Mouse (Mus musculus): ENCODE measurements around the gene Bcl11a. TPM values are rescaled to one million over a fixed set of nuclear protein-coding genes. Genes with fewer than 3 reads are reported as not detected.

The Bcl11a gene
- polyA plus RNA-seq, 1 experiment = 4.9 TPM

- Histone ChIP-seq H3K9me3 (ENCODE audit: control insufficient read depth, low read length) (no peaks in the 10 kb centered on the region), H3K36me3 (ENCODE audit: control insufficient read depth) (peaks cover 93% of the 10 kb centered on the region), H3K4me1 (ENCODE audit: control insufficient read depth) (peaks cover 17% of the 10 kb centered on the region), H3K4me3 (replicated peaks) (no peak overlapping the region), H3K27me3 (ENCODE audit: control insufficient read depth) (no peaks in the 10 kb centered on the region)
- TF ChIP-seq GATA1 (IDR thresholded peaks at IDR 0.05; ENCODE audit: low read length) = no peak
- no peak for TF ChIP-seq TAL1 (IDR thresholded peaks at IDR 0.05; ENCODE audit: low read length)
Observed at GRCm38 (mm10) chr11:24164065-24164464, 86.2 kb downstream of the Bcl11a start.

DNA sequence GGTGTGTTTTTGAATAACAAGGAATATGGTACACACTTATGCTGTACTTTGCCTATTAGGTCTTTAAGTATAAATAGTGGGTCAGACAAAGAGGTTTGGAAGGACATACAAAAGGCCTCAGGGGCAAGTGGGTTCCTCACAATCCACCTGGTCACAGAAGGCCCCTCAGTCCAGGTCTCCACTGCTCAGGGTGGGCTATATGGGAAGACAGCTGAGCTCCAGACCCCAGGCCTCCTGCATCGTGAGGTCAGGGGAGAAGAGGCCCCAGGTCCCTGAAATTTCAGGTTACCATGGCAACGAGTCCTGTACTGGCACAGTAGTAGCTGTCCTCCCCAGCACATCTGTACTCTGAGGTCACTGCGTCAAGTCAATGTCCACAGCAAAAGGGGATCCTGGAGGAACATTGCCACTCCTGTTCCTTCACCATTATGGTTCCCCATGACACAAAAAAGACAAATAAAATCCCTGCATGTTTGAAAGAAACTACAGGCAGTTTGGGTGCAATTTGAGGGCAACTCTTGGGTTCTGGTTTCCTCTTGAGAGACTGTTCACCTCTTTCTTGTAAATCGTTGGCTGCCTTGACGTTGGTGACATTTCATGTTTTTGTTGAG, 93.9 kb downstream of the Bcl11a start:
- no peaks in the 10 kb centered on the region for H3K9me3 ChIP-seq (ENCODE audit: control insufficient read depth, low read length)
- TF ChIP-seq GATA1 (IDR thresholded peaks at IDR 0.05; ENCODE audit: low read length) (no peak), TAL1 (IDR thresholded peaks at IDR 0.05; ENCODE audit: low read length) (no peak)
- H3K36me3 ChIP-seq (ENCODE audit: control insufficient read depth) = peaks cover 58% of the 10 kb centered on the region
- no peaks in the 10 kb centered on the region for H3K27me3 ChIP-seq (ENCODE audit: control insufficient read depth)
- peaks cover 3% of the 10 kb centered on the region; the same call in 1 of the 2 replicates for H3K4me1 ChIP-seq (ENCODE audit: control insufficient read depth)
- H3K4me3 ChIP-seq (replicated peaks) = no peak overlapping the region

DNA sequence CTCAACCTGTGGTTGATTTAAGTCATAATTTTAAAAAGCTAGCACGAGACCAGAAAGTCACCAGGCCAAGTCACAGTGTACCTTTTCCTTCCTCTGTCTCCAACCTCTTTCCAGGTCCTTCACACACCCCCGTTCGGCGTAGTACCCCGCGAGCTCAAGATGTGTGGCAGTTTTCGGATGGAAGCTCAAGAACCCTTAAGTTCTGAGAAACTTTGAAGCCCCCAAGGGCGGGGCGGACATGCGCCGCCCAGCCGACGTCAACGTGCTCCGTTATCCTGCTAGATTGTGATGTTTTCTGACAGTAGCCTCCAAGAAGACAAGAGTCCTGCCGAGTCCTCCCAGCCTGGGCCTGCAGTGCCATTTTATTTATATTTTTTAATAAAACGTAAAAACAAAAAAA, 94.7 kb downstream of the Bcl11a start:
- H3K4me3 ChIP-seq (replicated peaks) = no peak overlapping the region
- TF ChIP-seq GATA1 (IDR thresholded peaks at IDR 0.05; ENCODE audit: low read length) (no peak), TAL1 (IDR thresholded peaks at IDR 0.05; ENCODE audit: low read length) (no peak)

GRCm38 (mm10) chr11:24174161-24174792, 96.4 kb downstream of the Bcl11a start:
- no peaks in the 10 kb centered on the region for H3K27me3 ChIP-seq (ENCODE audit: control insufficient read depth)
- H3K4me3 ChIP-seq (replicated peaks) = no peak overlapping the region
- H3K36me3 ChIP-seq (ENCODE audit: control insufficient read depth) = peaks cover 40% of the 10 kb centered on the region
- H3K4me1 ChIP-seq (ENCODE audit: control insufficient read depth) = peaks cover 3% of the 10 kb centered on the region; the same call in 1 of the 2 replicates
- H3K9me3 ChIP-seq (ENCODE audit: control insufficient read depth, low read length) = no peaks in the 10 kb centered on the region
- TF ChIP-seq TAL1 (IDR thresholded peaks at IDR 0.05; ENCODE audit: low read length) (no peak), GATA1 (IDR thresholded peaks at IDR 0.05; ENCODE audit: low read length) (no peak)

More for the DNA sequence above, 94.7 kb downstream of the Bcl11a start:
- Histone ChIP-seq H3K4me1 (ENCODE audit: control insufficient read depth) (peaks cover 3% of the 10 kb centered on the region; the same call in 1 of the 2 replicates), H3K9me3 (ENCODE audit: control insufficient read depth, low read length) (no peaks in the 10 kb centered on the region), H3K27me3 (ENCODE audit: control insufficient read depth) (no peaks in the 10 kb centered on the region), H3K36me3 (ENCODE audit: control insufficient read depth) (peaks cover 51% of the 10 kb centered on the region)

GRCm38 (mm10) chr11:24177458-24177857, 99.6 kb downstream of the Bcl11a start:
- no peak for TF ChIP-seq GATA1 (IDR thresholded peaks at IDR 0.05; ENCODE audit: low read length)
- no peak for TF ChIP-seq TAL1 (IDR thresholded peaks at IDR 0.05; ENCODE audit: low read length)
- Histone ChIP-seq H3K9me3 (ENCODE audit: control insufficient read depth, low read length) (no peaks in the 10 kb centered on the region), H3K4me1 (ENCODE audit: control insufficient read depth) (no peaks in the 10 kb centered on the region), H3K27me3 (ENCODE audit: control insufficient read depth) (no peaks in the 10 kb centered on the region), H3K4me3 (replicated peaks) (no peak overlapping the region), H3K36me3 (ENCODE audit: control insufficient read depth) (peaks cover 9% of the 10 kb centered on the region)

DNA sequence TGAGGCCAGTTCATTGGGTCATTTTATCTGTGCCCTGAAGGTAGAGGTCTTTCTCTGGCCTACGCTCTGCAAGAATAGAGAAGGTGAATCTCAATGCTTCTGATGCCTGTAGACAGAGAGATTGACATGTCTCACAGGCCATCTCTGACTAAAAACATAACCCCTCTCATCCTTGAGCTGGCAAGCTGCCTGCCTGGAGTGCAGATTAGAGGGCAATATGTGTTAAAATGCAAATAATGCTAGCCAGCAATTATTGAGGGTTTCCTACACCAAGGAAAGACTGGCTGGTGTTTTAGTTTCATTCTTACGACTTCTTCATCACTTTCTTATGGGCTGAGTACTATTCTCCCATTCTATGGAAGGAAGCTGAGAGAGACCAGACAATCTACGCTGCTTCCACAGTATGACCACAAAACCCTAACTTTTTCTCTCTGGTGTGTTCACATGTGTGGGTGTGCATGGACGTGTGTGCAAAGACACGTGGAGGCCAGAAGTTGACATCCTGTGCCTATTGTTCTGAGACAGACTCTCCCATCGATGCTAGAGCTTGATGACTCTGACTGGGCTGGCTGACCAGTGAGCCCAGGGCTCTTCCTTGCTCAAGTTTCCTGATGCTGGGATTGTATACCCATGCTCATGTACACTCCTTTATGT, 101.1 kb downstream of the Bcl11a start:
- no peak for TF ChIP-seq TAL1 (IDR thresholded peaks at IDR 0.05; ENCODE audit: low read length)
- no peak for TF ChIP-seq GATA1 (IDR thresholded peaks at IDR 0.05; ENCODE audit: low read length)

GRCm38 (mm10) chr11:24180040-24180439, 102.2 kb downstream of the Bcl11a start:
- no peak for TF ChIP-seq GATA1 (IDR thresholded peaks at IDR 0.05; ENCODE audit: low read length)
- no peak for TF ChIP-seq TAL1 (IDR thresholded peaks at IDR 0.05; ENCODE audit: low read length)
- H3K36me3 ChIP-seq (ENCODE audit: control insufficient read depth) = no peaks in the 10 kb centered on the region
- no peaks in the 10 kb centered on the region for H3K9me3 ChIP-seq (ENCODE audit: control insufficient read depth, low read length)
- no peak overlapping the region for H3K4me3 ChIP-seq (replicated peaks)
- H3K4me1 ChIP-seq (ENCODE audit: control insufficient read depth) = peaks cover 4% of the 10 kb centered on the region
- H3K27me3 ChIP-seq (ENCODE audit: control insufficient read depth) = peaks cover 3% of the 10 kb centered on the region; the same call in 1 of the 2 replicates

More for the DNA sequence above, 101.1 kb downstream of the Bcl11a start:
- H3K4me3 ChIP-seq (replicated peaks) = no peak overlapping the region
- H3K4me1 ChIP-seq (ENCODE audit: control insufficient read depth) = no peaks in the 10 kb centered on the region
- H3K36me3 ChIP-seq (ENCODE audit: control insufficient read depth) = no peaks in the 10 kb centered on the region; the same call in 1 of the 2 replicates
- no peaks in the 10 kb centered on the region for H3K9me3 ChIP-seq (ENCODE audit: control insufficient read depth, low read length)
- no peaks in the 10 kb centered on the region for H3K27me3 ChIP-seq (ENCODE audit: control insufficient read depth)

DNA sequence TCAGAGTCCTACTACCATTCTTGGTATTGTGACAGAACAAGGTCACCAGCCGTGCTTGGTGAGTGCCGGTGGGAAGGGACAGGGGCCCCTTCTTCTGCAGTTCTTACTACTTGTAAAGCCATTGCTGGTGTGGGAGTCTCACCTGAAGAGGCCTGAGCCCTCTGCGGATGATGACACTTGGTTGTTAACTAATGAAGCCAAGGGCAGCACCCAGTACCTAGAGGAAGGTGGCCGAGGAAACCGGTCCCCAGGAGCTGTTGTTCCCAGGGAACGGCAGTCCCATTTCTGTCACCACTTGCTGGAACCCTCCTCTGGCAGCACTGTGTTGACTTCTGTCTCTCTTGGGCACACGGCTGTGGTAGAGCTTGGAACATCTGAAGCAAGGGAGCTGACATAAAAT, 105.6 kb downstream of the Bcl11a start:
- H3K36me3 ChIP-seq (ENCODE audit: control insufficient read depth) = no peaks in the 10 kb centered on the region
- no peak overlapping the region for H3K4me3 ChIP-seq (replicated peaks)
- peaks cover 6% of the 10 kb centered on the region for H3K4me1 ChIP-seq (ENCODE audit: control insufficient read depth)
- no peaks in the 10 kb centered on the region for H3K9me3 ChIP-seq (ENCODE audit: control insufficient read depth, low read length)
- peaks cover 3% of the 10 kb centered on the region; the same call in 1 of the 2 replicates for H3K27me3 ChIP-seq (ENCODE audit: control insufficient read depth)
- no peak for TF ChIP-seq TAL1 (IDR thresholded peaks at IDR 0.05; ENCODE audit: low read length)
- TF ChIP-seq GATA1 (IDR thresholded peaks at IDR 0.05; ENCODE audit: low read length) = no peak

DNA sequence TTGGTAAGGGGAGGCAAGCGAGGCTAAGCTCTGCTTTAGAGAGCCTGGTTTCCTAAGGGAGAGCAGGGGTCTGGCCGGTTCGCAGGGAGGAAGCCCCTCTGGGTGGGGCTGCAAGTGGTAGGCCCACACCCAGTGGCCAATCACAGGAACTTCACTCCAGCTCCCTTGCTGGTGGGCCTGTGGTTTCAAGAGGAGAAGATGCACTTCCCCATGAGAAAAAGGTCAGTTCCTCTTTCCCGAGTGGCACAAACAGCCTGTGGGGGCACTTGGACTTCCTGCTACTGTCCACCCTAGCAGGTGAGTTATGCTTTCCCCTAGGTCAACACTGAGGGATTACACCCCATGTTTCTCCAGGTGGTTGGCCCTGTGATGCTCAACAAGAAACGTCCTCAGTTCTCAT, 107.1 kb downstream of the Bcl11a start:
- peaks cover 6% of the 10 kb centered on the region for H3K4me1 ChIP-seq (ENCODE audit: control insufficient read depth)
- peaks cover 6% of the 10 kb centered on the region; the same call in 1 of the 2 replicates for H3K27me3 ChIP-seq (ENCODE audit: control insufficient read depth)
- no peaks in the 10 kb centered on the region for H3K36me3 ChIP-seq (ENCODE audit: control insufficient read depth)
- no peak overlapping the region for H3K4me3 ChIP-seq (replicated peaks)
- TF ChIP-seq GATA1 (IDR thresholded peaks at IDR 0.05; ENCODE audit: low read length) (no peak), TAL1 (IDR thresholded peaks at IDR 0.05; ENCODE audit: low read length) (no peak)
- H3K9me3 ChIP-seq (ENCODE audit: control insufficient read depth, low read length) = no peaks in the 10 kb centered on the region

Measured in erythroblast, embryonic 14.5 days (primary cell).